Mouse (Mus musculus) hematopoietic stem cell, adult 5-6 weeks (primary cell): ENCODE results near the gene Hpcal4. TPM values are rescaled to one million over a fixed set of nuclear protein-coding genes. Genes with fewer than 3 reads are reported as not detected.
"Not testable (repeated sequence)": the region's sequence is repeated elsewhere in the genome, so short reads cannot be mapped to it uniquely, and the experiment has no call there.

Source experiments
- ATAC-seq, 2 experiments: fragments of 125-278 bp in 1 of 2; replicated peaks in 1 of 2; 2 replicates each; pipeline ENCODE4 v1.8.0; 2016 to 2017; ENCODE audit warnings: inconsistent platforms in 2 of 2, mild to moderate bottlenecking in 2 of 2, moderate number of reproducible peaks in 2 of 2, low read depth in 1 of 2, moderate TSS enrichment in 1 of 2; ENCODE audit not compliant: low FRiP score in 2 of 2, poor library complexity in 2 of 2, severe bottlenecking in 2 of 2, insufficient read depth in 1 of 2, low TSS enrichment in 1 of 2
- total RNA-seq: library from RNA; stranded (forward); fragments of 172-1452, 232-1000 nt; gene quantifications from 2 replicates; pipeline ENCODE4 v1.2.3, GENCODE M21; 2017

Gene Hpcal4
- total RNA-seq: not detected in 2 replicates

DNA sequence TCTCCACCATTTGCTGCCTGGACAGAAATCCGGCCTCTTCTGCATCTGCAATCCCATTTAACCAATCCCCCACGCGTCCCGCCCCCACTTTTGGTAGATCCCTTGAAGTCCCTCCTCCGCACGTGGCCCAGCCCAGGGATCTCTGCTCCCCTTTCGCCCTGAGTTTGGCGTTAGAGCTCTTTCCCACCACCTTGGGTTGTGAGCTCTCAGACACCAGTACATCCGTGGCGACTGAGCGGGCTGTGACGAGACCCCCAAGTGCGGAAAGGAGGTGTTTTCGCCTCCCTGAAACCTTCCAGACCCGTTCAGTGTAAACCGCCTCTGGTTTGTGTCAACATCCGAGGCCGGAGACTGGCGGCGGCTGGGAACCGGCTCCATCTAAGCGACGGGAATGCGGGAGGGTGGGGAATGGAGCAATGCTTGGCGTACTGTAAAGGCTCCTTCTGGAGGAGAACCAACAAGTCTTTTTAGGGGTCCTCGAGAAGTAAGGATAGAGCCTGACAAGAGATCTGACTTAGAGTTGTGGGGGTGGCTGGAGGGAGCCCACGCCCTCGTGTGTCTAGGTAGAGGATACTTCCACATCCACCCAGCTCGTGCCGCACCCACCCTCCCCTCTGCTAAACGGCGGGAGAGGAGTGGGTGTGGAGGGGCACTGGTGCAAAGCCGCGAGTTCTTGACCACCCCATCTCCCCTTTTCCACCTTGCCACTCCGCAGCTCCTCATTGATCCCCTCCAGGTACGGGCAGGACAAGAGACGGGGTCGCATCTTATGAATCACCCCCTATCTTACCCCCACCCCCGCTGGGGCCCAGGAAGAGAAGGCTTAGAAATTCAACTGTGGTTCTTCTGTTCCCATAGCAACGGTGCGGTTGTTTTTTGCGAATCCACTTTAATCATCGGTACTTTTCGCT lies at the start of gene Hpcal4:
Gene Hpcal4 (plus strand): TSS at position 900 of the 911 bp plus-strand sequence.
- ATAC-seq: peak in 1 of 2 experiments; percentile 43; a peak in 2 of 4 replicates

DNA sequence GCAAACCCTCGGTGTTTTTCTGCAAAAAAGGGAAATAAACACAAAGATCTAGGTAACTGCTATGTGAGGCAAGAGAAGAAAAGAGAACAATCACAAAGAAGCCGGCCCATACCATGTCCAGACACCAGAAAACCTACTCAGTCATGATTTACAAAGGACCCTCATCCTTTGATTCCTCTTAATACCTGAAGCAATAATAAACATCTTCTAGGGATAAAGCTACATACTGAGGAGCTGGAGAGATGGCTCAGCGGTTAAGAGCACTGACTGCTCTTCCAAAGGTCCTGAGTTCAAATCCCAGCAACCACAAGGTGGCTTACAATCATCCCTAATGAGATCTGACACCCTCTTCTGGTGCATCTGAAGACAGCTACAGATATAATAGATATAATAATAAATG lies 45.5 kb upstream of the Hpcal4 start:
- no peak for ATAC-seq

DNA sequence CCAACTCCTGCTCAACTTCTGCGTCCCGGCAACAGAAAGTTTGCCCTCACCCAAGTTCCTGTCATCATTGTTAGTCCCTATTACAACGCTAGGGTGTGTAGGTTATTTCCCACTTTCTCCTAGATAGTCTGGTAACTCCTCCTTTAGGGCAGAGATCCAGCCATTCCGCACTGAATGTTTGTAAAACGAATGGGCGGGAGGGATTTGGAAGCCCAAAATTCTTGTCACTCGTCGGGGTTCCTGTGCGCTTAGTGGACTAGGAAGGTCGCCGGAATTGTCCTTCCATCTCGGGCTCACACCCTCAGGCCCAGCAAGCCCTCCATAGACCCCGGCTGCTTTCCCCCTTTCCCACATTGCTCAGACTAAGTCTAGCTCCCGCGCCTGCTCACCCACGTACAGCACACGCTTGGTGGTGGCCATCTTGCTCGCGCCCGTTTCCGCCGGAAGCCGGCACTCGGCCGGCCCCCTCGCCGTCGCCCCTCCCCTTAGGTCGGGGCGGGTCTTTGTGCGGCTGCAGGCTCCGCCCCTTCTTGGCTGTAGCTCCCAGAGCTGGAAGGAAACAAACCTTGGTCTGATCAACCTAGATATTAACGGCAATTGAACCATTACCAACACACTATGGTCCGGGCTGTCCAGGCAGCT lies 43.4 kb upstream of the Hpcal4 start, which contains the start of gene Ppie:
Gene Ppie (minus strand): TSS at position 439 of the 642 bp plus-strand sequence.
- peak; percentile 94 to 96 for ATAC-seq

DNA sequence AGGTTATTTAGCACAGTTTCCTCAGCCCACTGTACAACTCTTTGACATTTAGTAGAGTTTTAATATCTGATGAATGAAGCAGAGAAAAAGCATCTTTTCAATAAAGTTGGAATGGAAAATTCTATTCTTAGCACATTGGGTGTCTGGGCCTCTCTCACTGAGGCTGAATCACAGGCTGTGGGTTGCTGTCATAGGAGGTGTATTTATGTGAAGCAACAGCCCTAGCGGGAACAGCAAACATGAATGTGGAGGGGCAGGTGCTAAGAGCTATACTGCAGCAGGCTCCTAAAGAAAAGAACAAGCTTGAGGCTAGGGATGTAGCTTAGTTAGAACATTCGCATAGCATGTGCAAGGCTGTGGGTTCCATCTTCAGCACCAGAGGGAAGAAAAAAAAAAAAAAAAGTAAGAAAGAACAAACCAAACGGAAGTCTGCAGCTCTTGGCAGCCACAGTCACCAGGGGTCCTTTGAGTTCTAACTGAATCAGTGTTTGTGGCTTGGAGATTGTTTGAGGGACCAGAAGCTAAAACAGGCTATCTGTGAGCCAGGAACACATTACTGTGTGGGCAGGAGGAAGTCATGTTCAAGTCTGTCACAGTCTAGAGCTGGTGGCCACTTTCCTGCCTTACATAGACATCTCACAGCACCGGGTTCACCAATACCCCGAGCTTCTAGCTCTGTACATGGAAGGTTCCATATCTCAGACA lies 35.4 kb upstream of the Hpcal4 start:
- ATAC-seq: peak; percentile 88 to 93

DNA sequence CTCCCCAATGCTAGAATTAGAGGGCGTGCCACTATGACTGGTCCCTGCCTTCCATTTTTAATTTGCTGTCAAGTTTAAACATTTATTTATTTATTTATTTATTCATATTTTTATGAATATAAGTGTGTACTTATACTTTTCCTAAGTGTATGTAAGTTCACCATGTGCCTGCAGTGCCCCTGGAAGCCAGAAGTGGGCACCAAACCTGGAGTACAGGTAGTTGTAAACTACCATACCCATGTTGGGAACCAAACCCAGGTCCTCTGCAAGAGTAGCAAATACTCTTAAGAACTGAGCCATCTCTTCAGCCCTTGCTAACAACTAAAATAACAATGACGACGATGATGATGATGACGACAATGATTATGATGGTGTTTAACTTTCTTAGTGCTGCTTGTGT lies 31.0 kb upstream of the Hpcal4 start:
- ATAC-seq: no peak

DNA sequence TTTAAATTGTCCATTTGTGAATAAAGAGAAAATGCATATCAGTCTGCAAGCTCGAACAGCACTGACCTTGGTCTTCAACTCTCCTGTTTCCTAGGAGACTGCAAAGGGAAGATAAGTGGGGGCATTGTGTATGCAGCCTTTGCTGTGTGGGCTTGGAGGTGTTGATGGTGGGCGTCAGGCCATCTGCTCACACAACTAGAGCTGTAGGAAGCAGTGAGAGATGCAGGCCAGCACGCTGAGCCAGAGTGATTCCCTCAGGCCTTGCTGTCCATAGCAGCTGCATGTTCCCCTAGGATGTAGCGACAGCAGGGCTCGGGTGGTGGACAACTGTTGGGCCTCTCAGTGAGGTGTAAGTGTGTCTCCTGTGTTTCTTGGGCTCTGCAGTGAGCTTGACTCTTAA lies 30.1 kb upstream of the Hpcal4 start:
- no peak for ATAC-seq

DNA sequence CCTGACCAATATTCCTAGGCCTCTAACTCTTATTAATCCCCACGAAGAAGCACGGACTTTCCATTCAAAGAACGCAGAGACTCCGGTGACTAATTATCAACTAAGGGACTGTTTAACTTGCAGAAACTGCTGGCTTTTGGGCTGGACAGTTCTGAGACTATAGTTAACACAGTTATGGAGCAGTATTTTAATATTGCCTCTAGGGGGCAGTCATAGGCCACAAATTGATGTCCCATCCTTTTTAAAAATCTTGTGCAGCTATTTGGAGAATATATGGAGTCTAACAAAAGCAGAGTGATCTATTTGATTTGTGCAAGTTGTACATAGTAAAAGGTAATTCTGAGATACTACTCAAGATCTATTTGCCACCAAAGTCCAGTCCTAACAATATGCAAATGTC lies 28.0 kb upstream of the Hpcal4 start:
- ATAC-seq: peak; percentile 66 to 78

DNA sequence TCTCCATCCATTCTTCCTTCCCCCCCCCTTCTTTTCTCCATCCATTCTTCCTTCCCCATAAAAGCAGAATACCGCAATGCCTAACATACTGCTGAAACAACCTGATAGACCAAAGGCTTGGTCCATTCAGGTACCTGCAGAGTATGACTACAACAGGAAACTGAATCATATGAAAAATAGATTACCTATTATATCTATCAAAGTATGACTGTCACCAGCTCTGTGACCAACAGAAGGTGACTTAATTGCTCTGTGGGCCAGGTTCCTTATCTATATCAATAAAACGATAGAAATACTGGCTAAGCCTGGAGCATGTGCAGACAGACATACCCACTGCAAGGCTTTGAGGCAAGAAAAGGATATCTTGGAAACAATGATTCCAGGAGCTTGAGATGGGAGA lies 27.6 kb upstream of the Hpcal4 start:
- ATAC-seq: no peak

DNA sequence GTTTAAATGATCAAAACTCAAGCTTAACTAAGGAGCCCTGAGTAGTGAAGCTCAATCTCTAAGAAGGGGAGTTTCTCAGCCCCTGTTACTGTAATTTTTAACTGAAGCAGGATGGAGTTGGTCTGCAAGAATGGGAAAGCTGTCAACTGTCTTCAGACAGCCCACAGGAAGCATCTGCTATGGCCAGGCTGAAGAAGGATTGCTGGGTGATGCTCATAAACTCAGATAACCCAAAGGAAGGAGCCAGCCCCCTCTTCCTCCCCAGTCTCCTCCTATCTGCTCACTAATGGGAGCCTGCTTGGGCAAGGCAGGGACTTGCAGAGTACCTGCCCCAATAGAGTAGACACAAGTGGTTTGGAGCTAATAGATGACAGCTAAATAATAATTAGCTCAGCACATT lies 27.2 kb upstream of the Hpcal4 start:
- ATAC-seq: peak in 1 of 2 experiments; percentile 42; a peak in 2 of 4 replicates

DNA sequence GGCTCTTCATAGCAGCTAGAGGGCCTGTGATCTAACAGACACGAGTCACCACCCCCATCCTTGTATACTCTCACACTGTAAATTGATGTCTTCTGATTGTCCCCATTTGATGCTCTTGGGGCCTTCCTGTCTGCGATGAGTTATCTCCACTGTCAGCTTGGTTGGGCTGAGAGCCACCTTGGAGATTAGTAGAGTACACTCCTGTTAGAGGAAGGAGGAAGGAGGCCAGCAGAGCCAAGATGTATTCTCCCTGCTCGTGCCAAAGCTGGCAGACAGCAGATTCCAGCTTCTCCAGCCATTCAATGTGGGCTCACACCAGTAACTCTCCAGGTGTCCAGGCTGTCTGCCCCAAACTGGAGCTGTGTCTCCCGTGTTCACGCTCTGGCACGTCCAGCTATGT lies 22.5 kb upstream of the Hpcal4 start:
- no peak for ATAC-seq

DNA sequence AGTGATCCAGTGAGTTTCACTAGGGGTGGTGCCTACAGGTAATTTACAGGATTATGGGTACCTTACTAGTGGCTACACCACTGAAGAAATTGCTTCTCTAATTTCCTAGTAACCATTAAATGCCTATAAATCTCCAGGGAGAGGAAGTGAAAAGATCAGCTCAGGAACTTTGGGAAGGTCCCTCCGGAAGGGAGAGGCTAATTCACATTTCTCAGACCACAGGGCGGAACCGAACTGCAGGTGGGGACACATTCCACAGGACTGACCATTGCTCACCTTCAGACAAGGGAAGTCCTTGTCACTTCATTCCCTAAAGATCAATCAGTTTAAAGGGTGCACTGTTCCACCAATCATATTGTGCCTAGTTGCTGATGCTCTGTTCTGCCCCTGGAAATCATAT lies 21.8 kb upstream of the Hpcal4 start:
- ATAC-seq: not testable (repeated sequence)

DNA sequence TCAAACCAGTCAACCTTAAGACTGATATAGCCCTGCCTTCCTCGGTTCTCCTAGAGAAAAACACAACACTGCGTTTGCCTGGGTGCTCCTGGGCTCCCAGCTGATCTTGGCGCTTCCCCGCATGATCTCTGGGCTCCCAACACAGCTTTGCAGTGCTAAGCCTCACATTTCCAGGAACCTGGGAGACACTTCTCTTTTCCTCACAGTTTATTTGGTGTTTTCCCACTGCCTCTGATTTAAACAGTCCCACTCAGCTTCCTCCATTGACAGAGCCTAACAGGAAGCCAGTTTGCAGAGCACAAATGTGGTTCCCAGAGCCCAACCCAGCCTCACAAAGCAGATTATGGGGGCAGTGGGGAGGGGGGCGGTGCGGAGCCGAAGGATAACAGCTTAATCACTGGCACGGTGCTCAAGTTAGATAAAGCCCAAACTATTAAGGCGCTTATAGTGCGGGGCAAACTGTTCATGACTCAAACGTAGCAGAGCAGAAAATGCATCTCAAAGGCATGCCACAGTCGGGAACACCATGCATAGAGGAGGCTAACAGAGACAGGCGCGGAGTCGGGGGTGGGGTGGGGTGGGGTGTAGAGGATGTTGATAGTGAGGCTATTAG lies 20.6 kb upstream of the Hpcal4 start:
- peak; percentile 27 to 66 for ATAC-seq

DNA sequence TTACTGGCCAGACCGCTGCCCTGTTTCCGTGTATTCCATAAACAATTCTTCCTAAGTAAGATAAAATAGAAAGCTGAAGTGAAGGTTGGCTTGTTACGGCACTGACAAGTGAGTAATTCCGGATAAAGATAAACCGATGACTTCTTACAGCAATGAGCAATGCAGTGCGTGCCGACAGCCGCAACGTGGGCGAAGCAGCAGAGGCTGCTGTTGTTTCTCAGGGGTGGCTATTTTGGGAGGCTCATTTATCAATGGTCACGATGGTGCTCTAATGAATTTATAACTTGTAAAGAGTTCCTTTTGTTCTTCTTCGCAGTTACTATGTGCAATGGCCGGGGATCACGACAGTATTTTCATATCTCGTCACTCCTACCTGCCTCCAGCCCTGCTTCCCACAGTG lies 18.9 kb upstream of the Hpcal4 start:
- no peak for ATAC-seq

DNA sequence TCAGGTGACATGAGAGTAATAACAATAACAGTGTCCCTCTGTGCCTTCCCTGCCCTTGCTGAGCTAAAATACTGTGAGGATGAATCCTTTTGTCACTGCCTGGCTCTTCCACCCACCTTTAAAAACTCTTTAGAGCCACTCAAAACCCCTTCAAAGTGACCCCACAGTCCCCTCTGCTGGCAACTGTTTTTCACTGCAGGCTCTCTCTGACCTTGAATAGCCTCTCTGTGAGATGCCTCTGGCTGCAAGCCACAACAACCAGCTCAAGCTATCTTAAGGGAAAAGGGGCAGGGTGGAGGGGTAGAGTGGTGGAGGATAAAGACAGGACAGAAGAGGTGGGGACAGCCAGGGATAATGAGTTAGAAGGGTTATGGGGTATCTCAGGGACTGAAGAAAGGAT lies 11.2 kb upstream of the Hpcal4 start:
- no peak; a peak in 1 of 4 replicates for ATAC-seq

DNA sequence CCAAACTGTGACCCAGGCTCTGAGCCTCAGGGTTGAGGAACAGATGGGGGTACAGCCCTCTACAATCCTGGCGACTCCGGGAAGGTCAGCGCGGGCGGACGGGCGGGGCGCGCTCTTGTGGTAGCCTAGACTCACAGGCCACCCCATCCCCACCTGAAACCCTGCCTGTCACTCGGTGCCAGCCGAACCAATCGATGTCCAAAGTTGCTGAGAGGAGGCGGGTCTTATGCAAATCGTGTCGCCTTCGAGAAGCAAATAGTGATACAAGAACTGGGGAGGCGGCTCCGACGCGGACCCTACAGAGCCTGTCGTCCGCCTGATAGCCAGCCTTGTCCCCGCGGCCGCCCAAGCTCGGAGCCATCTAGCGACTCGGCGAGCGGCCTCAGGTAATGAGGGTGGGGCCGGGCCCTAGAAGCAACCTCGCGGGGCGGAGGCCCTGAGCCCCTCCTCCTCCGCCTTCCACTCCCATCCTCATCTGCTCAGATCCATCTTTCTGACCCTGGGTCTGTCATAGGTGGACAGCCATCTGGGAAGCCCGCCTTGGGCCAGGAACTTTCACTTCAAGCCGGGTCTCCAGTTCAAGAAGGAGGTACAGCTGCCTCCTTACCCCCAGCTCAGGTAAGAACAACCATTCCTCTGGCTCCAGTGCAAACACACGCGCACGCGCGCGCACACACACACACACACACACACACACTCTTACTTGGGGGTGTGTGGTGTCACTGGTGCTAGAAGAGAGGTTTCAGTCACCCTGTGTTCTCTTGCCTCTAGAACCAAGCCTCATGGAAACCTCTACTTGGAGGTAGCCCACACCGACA lies 421 bp downstream of the Hpcal4 start:
- ATAC-seq: peak; percentile 76 to 82

DNA sequence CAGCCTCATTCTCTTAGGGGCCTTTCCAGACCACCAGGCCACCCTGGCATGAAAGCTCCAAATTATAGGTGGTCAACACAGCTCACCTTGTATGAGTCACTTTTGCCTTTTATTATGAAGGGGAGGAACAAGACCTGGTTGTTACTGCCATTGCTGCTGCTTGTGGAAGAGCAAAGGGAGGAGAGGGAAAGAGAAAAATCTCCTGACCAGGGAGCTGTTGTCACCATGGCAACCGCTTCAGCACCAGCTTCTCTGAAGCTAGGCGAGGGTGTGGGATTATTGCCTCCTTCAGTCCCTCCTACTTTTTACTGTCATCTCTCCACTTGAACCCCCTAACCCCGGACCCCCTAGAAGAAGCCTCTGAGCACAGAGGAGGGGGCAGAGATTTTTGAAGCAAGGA lies 1.8 kb downstream of the Hpcal4 start:
- ATAC-seq: no peak

DNA sequence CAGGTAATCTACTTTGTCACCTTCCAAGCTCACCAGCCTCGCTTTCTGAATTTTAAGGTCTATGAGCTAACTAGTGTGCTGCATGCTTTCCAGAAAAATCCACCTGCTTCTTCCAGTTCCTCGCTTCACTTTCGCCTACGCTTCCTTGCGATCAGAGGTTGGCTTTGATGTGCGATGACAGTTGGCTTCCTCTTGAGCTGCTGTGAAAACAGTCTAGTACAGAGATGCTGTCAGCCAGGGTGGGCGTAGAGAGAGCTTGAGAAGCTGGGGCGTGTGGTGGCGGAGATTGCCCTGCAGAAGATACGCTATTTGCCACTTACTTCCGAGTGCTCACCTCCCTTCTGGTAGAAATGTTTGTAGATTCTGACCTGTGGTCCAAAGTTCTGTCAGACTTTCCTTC lies 9.3 kb downstream of the Hpcal4 start:
- ATAC-seq: no peak
